Mouse (Mus musculus) hindbrain, embryonic 15.5 days (tissue): Measurements from ENCODE around the gene Plekhm3. TPM values are rescaled to one million over a fixed set of nuclear protein-coding genes. Genes with fewer than 3 reads are reported as not detected.
A peak's percentile ranks its signal among the peaks of the same experiment; 100 is the strongest.
"Not testable (repeated sequence)": the region's sequence is repeated elsewhere in the genome, so short reads cannot be mapped to it uniquely, and the experiment has no call there.

Experiments
- ATAC-seq: fragments of 200-750 bp; cut with Nextera tagmentation; 2 replicates; pipeline ENCODE4 v1.8.0; 2017; ENCODE audit warnings: low read depth, moderate number of reproducible peaks, moderate TSS enrichment; ENCODE audit not compliant: low FRiP score
- H3K27ac ChIP-seq: fragments of 300-500 bp; sonication (generic); replicated peaks from 2 replicates; pipeline ENCODE4 v1.5.1; 2015; ENCODE audit warnings: mild to moderate bottlenecking, inconsistent platforms
- H3K27me3 ChIP-seq: fragments of 300-500 bp; sonication (generic); 2 replicates; pipeline ENCODE4 v1.6.1; 2015; ENCODE audit warnings: control low read depth, inconsistent platforms
- H3K36me3 ChIP-seq: fragments of 300-500 bp; sonication (generic); 2 replicates; pipeline ENCODE4 v1.6.1; 2015; ENCODE audit warnings: control low read depth, inconsistent platforms
- H3K4me1 ChIP-seq: fragments of 300-500 bp; sonication (generic); replicated peaks from 2 replicates; pipeline ENCODE4 v1.6.1; 2015; ENCODE audit warnings: control low read depth, inconsistent platforms
- H3K4me2 ChIP-seq: fragments of 300-500 bp; sonication (generic); 2 replicates; pipeline ENCODE4 v1.6.1; 2015; ENCODE audit warnings: moderate library complexity, mild to moderate bottlenecking, inconsistent platforms
- H3K4me3 ChIP-seq: fragments of 300-500 bp; sonication (generic); 2 replicates; pipeline ENCODE4 v1.5.1; 2015; ENCODE audit warnings: mild to moderate bottlenecking, inconsistent platforms
- H3K9ac ChIP-seq: fragments of 300-500 bp; sonication (generic); 2 replicates; pipeline ENCODE4 v1.6.1; 2015; ENCODE audit warnings: inconsistent platforms
- H3K9me3 ChIP-seq: fragments of 300-500 bp; sonication (generic); 2 replicates; pipeline ENCODE4 v1.6.1; 2016; ENCODE audit warnings: control low read depth, inconsistent platforms
- WGBS: fragments of 180-500 bp; shearing (Covaris S2); methylation state at CpG from one replicate; pipeline ENCODE4 v1.1.7; 2015; 5-methylcytosine and 5-hydroxymethylcytosine counted together
- polyA plus RNA-seq: library from polyadenylated mRNA; unstranded; fragments of >200 nt; fragmentation: Nextera tagmentation; extraction: Ambion mirVana; gene quantifications from 2 replicates; pipeline ENCODE4 v1.2.1, GENCODE M21; 2015

Gene Plekhm3
- polyA plus RNA-seq, result 11.1 and 13.2 TPM in 2 replicates

DNA sequence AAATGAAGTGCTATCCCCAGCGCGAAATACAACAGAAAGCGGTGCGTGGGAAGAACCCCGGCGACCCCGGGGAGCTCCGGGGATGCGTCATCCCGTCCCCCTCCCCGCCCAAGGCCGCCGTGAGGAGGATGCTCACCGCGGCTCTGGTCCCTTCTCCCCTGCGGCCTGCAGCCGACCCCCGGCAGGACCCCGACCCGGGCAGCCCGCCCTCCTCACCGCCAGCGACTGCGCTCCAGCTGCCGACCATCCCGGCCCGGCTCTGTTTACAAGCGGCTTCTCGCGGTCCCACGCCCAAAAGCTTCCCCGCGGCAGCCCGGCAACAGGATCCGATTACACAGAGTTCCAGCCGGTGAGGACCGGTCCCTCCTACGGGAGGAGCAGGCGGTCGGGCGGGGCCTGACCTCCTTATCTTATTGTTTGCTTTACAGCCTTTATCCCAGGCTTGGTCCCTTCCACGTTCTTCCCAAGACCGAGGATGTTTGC is at the start of gene Plekhm3:
Gene Plekhm3 (minus strand): TSS at position 346 of the 483 bp plus-strand sequence.
- Histone ChIP-seq H3K36me3 (no peaks in the 10 kb centered on the region), H3K27me3 (no peaks in the 10 kb centered on the region), H3K4me1 (peaks cover 10% of the 10 kb centered on the region; the same call in 1 of the 2 replicates), H3K9me3 (no peaks in the 10 kb centered on the region), H3K4me2 (peak within 1 kb of the TSS; percentile 55), H3K4me3 (peak within 1 kb of the TSS; percentile 63), H3K9ac (peak within 1 kb of the TSS; percentile 70), H3K27ac (peak within 1 kb of the TSS; percentile 82)
- WGBS, result under 1% methylated on average over 42 of the region's 43 CpGs
- ATAC-seq, result peak; percentile 95

GRCm38 (mm10) chr1:65005575-65005974 is 49.0 kb upstream of the Plekhm3 start:
- Histone ChIP-seq H3K4me2 (no peak overlapping the region), H3K4me1 (no peaks in the 10 kb centered on the region), H3K4me3 (no peak overlapping the region), H3K9me3 (no peaks in the 10 kb centered on the region), H3K36me3 (no peaks in the 10 kb centered on the region), H3K27ac (no peak overlapping the region), H3K9ac (no peak overlapping the region), H3K27me3 (no peaks in the 10 kb centered on the region)
- WGBS, result 88% methylated on average over 6 of the region's 6 CpGs
- ATAC-seq, result no peak

DNA sequence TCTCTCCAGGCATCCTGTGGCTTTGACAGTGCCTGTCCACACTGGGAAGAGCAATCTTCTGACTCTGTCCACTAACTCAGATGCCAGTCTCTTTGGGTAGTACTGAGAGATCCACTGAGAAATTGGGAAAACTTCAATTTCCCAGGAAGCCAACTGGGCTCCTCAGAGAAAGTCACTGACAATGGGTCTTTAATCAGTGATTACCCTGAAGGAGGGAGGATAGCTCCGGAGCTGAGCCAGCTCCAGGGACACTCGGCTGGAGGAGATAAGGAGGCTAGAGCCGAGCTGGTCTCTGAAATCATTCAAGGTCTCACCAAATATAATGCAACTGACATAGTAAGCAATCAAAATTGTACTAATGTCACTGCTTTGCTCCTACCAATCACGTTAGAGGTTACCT is 47.9 kb upstream of the Plekhm3 start:
- no peak for ATAC-seq
- WGBS, result 88% methylated on average over 4 of the region's 4 CpGs
- no peaks in the 10 kb centered on the region for H3K9me3 ChIP-seq

DNA sequence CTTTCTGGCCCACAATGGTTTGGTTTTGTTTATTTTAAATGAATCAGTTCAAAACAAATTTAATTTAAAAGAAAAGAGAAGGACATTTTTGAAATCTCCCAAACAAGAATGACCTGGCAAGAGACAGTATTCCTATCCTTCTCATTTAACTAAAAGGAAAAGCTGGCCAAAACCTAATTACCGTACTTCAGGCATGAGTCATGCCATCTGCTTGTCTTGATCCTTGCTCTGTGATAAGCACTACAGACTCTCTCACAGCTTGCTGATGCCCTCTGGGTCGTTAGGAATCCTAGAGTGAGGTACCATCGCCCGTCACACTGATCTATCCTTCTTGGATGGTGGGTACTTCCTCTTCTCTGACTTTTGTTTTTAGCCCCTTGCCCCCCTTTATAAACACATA is 36.6 kb upstream of the Plekhm3 start:
- H3K27me3 ChIP-seq, result no peaks in the 10 kb centered on the region
- H3K9me3 ChIP-seq, result no peaks in the 10 kb centered on the region
- ATAC-seq, result no peak
- H3K36me3 ChIP-seq, result no peaks in the 10 kb centered on the region
- no peaks in the 10 kb centered on the region for H3K4me1 ChIP-seq
- no peak overlapping the region for H3K27ac ChIP-seq
- no peak overlapping the region for H3K4me3 ChIP-seq
- H3K4me2 ChIP-seq, result no peak overlapping the region
- 76% methylated on average over 4 of the region's 4 CpGs for WGBS
- H3K9ac ChIP-seq, result no peak overlapping the region

More for the DNA sequence above, 47.9 kb upstream of the Plekhm3 start:
- Histone ChIP-seq H3K27me3 (no peaks in the 10 kb centered on the region), H3K4me3 (no peak overlapping the region), H3K27ac (no peak overlapping the region), H3K9ac (no peak overlapping the region), H3K36me3 (no peaks in the 10 kb centered on the region), H3K4me2 (no peak overlapping the region), H3K4me1 (no peaks in the 10 kb centered on the region)

GRCm38 (mm10) chr1:64988176-64988575 is 31.6 kb upstream of the Plekhm3 start:
- no peak for ATAC-seq
- H3K4me1 ChIP-seq, result no peaks in the 10 kb centered on the region
- H3K4me3 ChIP-seq, result no peak overlapping the region
- no peak overlapping the region for H3K27ac ChIP-seq
- H3K4me2 ChIP-seq, result no peak overlapping the region
- H3K36me3 ChIP-seq, result no peaks in the 10 kb centered on the region
- no peak overlapping the region for H3K9ac ChIP-seq
- no peaks in the 10 kb centered on the region for H3K27me3 ChIP-seq
- no peaks in the 10 kb centered on the region for H3K9me3 ChIP-seq

GRCm38 (mm10) chr1:64986120-64986519 is 29.5 kb upstream of the Plekhm3 start:
- Histone ChIP-seq H3K4me1 (no peaks in the 10 kb centered on the region), H3K9me3 (no peaks in the 10 kb centered on the region), H3K9ac (no peak overlapping the region), H3K36me3 (no peaks in the 10 kb centered on the region), H3K4me2 (no peak overlapping the region), H3K27me3 (no peaks in the 10 kb centered on the region), H3K27ac (no peak overlapping the region), H3K4me3 (no peak overlapping the region)
- no peak for ATAC-seq
- 43% methylated on average over 7 of the region's 7 CpGs for WGBS

GRCm38 (mm10) chr1:64983247-64983646 is 26.6 kb upstream of the Plekhm3 start:
- no peak overlapping the region for H3K27ac ChIP-seq
- no peaks in the 10 kb centered on the region for H3K27me3 ChIP-seq
- H3K4me2 ChIP-seq, result no peak overlapping the region
- no peak overlapping the region for H3K4me3 ChIP-seq
- peaks cover 2% of the 10 kb centered on the region; the same call in 1 of the 2 replicates for H3K4me1 ChIP-seq
- no peaks in the 10 kb centered on the region for H3K36me3 ChIP-seq
- WGBS, result 89% methylated on average over 3 of the region's 3 CpGs
- no peak overlapping the region for H3K9ac ChIP-seq
- no peaks in the 10 kb centered on the region for H3K9me3 ChIP-seq
- no peak for ATAC-seq

- Histone ChIP-seq H3K4me3 (no peak overlapping the region), H3K4me2 (no peak overlapping the region), H3K36me3 (no peaks in the 10 kb centered on the region), H3K9ac (no peak overlapping the region), H3K27ac (no peak overlapping the region), H3K4me1 (peaks cover 12% of the 10 kb centered on the region), H3K27me3 (no peaks in the 10 kb centered on the region), H3K9me3 (no peaks in the 10 kb centered on the region)
- peak; percentile 84 for ATAC-seq
- 47% methylated on average over 7 of the region's 7 CpGs for WGBS
These were observed 21.7 kb upstream of the Plekhm3 start for GRCm38 (mm10) chr1:64978321-64978799.

DNA sequence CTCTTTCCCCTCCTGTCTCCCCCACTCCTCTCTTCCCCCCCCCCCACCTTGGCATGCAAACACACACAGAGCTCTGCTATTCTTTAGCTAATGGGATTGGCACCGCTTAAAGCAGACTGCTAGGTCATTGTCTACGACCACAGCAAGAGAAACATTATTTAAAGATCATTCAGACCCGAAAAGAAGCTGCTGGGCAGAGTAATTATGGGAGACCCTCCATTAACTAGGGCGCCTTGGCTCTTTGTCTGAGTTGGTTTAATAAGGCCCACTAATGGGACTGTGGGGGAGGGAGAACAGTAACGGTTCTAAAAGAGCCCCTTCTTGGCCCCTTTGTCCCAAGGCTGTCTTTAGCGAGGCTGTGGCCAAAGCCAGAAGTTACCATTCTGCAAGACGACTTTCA is 18.7 kb upstream of the Plekhm3 start:
- Histone ChIP-seq H3K9ac (no peak overlapping the region), H3K4me3 (no peak overlapping the region), H3K9me3 (no peaks in the 10 kb centered on the region), H3K4me2 (no peak overlapping the region), H3K4me1 (peaks cover 12% of the 10 kb centered on the region), H3K36me3 (no peaks in the 10 kb centered on the region), H3K27ac (no peak overlapping the region), H3K27me3 (no peaks in the 10 kb centered on the region)
- peak; percentile 38; the same call in 1 of the 2 replicates for ATAC-seq
- WGBS, result 14% methylated on average over 7 of the region's 7 CpGs

DNA sequence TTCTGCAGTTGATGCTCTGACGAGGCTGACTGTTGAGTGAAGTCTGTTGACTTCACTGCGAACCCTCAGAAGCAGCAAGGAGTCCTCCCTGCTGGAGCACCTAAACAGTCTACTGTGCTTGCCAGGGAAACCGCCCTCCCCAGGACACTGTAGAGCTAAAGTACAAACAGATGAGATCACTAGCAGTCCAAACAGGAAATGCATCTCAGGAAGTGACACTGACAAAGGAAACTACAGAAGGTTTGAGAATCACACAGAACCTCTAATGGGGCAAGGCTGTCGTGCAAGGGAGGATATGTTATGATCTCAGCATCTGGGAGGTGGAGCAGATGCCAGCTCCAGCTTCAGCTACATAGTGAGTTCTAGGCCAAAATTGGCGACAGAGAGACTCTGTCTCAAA is 14.1 kb upstream of the Plekhm3 start:
- no peak for ATAC-seq
- 79% methylated on average over 5 of the region's 5 CpGs for WGBS
- Histone ChIP-seq H3K4me3 (no peak overlapping the region), H3K27ac (no peak overlapping the region), H3K9me3 (no peaks in the 10 kb centered on the region), H3K36me3 (no peaks in the 10 kb centered on the region), H3K27me3 (no peaks in the 10 kb centered on the region), H3K4me1 (peaks cover 5% of the 10 kb centered on the region; the same call in 1 of the 2 replicates), H3K9ac (no peak overlapping the region), H3K4me2 (no peak overlapping the region)

DNA sequence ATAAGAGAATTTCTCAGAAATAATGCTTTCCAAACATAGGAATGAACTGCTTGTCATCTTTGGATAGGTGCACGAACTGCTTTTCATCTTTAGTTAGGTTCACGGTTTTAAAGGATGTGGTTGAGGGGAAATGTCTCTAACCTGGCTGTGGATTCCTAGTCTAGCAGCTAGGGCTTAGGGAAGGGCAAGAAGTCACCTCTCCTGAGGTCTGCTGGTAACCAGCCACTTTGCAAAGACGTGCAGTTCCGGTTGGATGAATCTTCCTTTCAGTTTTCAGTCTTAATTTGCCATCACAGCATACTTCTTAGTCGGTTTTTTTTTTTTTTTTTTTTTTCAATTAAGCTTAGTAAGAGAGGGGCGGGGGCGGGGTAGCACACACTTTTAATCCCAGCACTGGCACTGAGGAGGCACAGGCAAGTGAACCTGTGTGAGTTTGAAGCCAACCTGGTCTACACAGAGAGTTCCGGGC is 431 bp upstream of the Plekhm3 start:
- Histone ChIP-seq H3K36me3 (no peaks in the 10 kb centered on the region), H3K4me1 (peaks cover 10% of the 10 kb centered on the region; the same call in 1 of the 2 replicates), H3K27me3 (no peaks in the 10 kb centered on the region), H3K9me3 (no peaks in the 10 kb centered on the region), H3K27ac (peak overlapping the region; percentile 82), H3K4me2 (peak overlapping the region; percentile 55), H3K4me3 (peak overlapping the region; percentile 63), H3K9ac (peak overlapping the region; percentile 70)
- WGBS, result 46% methylated on average over 8 of the region's 8 CpGs
- ATAC-seq, result peak; percentile 68

GRCm38 (mm10) chr1:64954786-64955185 is 1.8 kb downstream of the Plekhm3 start:
- H3K36me3 ChIP-seq, ATAC-seq, H3K4me2 ChIP-seq, H3K27me3 ChIP-seq, H3K4me3 ChIP-seq, H3K9ac ChIP-seq, H3K27ac ChIP-seq, H3K9me3 ChIP-seq: not testable (repeated sequence)
- peaks cover 10% of the 10 kb centered on the region; the same call in 1 of the 2 replicates for H3K4me1 ChIP-seq
- WGBS, result 90% methylated on average over 7 of the region's 7 CpGs

DNA sequence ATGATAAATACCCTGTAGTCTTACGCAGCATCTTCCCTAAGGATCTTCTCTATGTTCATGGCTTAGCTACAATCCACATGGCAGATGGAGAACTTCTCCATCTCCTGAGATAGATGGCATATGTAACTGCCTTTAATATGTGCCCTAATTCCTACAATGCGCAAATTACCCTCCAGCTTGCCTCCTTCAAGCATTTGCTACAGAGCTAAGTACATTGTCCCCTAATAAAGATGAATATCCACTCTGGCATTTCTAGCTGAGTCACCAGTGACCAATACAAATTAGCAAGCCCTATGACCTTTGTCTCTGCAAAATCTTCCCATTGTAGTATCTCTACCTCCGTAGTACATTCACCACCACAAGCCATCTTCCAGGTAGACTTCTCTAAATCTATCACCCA is 6.4 kb downstream of the Plekhm3 start:
- H3K4me1 ChIP-seq, result 0 out of 2 replicates have a peak, but pooled peaks cover under 1% of the 10 kb centered on the region
- no peaks in the 10 kb centered on the region for H3K9me3 ChIP-seq
- 0 out of 2 replicates have a peak, but pooled peaks cover 3% of the 10 kb centered on the region for H3K36me3 ChIP-seq
- no peak overlapping the region for H3K4me2 ChIP-seq
- H3K9ac ChIP-seq, result no peak overlapping the region
- no peak for ATAC-seq
- no peaks in the 10 kb centered on the region for H3K27me3 ChIP-seq
- no peak overlapping the region for H3K4me3 ChIP-seq
- 93% methylated on average over 3 of the region's 3 CpGs for WGBS
- no peak overlapping the region for H3K27ac ChIP-seq
